Mouse (Mus musculus) MEL (cell line): ENCODE results near the gene Nkain2.
A peak's percentile ranks its signal among the peaks of the same experiment; 100 is the strongest.

Experiments used
- CTCF ChIP-seq, 3 experiments: IDR thresholded peaks in 2 of 3; conservative IDR thresholded peaks in 1 of 3; 2 replicates each; pipeline ENCODE4 v1.5.1; 2011 to 2012; ENCODE audit warnings: low read length in 3 of 3, low read depth in 2 of 3, mild to moderate bottlenecking in 2 of 3, improper control_type of control experiment in 1 of 3, inconsistent platforms in 1 of 3, mixed read lengths in 1 of 3, moderate library complexity in 1 of 3; ENCODE audit not compliant: control insufficient read depth in 1 of 3, insufficient read depth in 1 of 3, poor library complexity in 1 of 3, severe bottlenecking in 1 of 3
- MYC ChIP-seq: IDR thresholded peaks from 2 replicates; pipeline ENCODE4 v1.6.1; 2011; ENCODE audit warnings: low read depth, mild to moderate bottlenecking, low read length, improper control_type of control experiment, moderate library complexity
- POLR2A ChIP-seq, 2 experiments: IDR thresholded peaks; 2 replicates each; pipeline ENCODE4 v1.6.1; 2011 to 2012; ENCODE audit warnings: low read length in 2 of 2, mild to moderate bottlenecking in 2 of 2, control low read depth in 1 of 2, improper control_type of control experiment in 1 of 2, low read depth in 1 of 2, moderate library complexity in 1 of 2; ENCODE audit not compliant: control insufficient read depth in 1 of 2, insufficient read depth in 1 of 2, poor library complexity in 1 of 2
- RAD21 ChIP-seq: IDR thresholded peaks from 2 replicates; pipeline ENCODE4 v1.6.1; 2011; ENCODE audit warnings: mild to moderate bottlenecking, low read depth, low read length, improper control_type of control experiment
- TBP ChIP-seq: IDR thresholded peaks from 2 replicates; pipeline ENCODE4 v1.8.0; 2011; ENCODE audit warnings: low read depth, low read length, improper control_type of control experiment
- TCF12 ChIP-seq: IDR thresholded peaks from 2 replicates; pipeline ENCODE4 v1.6.1; 2014; ENCODE audit warnings: low read depth, mild to moderate bottlenecking, inconsistent platforms, low read length, improper control_type of control experiment, moderate library complexity
- USF2 ChIP-seq, 2 experiments: IDR thresholded peaks; 2 replicates each; pipeline ENCODE4 v1.6.1; 2011 to 2012; ENCODE audit warnings: improper control_type of control experiment in 2 of 2, low read length in 2 of 2, borderline replicate concordance in 1 of 2, inconsistent platforms in 1 of 2, low read depth in 1 of 2, mild to moderate bottlenecking in 1 of 2; ENCODE audit not compliant: insufficient read depth in 1 of 2
- ZC3H11A ChIP-seq: IDR thresholded peaks from 2 replicates; pipeline ENCODE4 v1.6.1; 2012; ENCODE audit warnings: low read depth, mild to moderate bottlenecking, inconsistent platforms, low read length, improper control_type of control experiment
- ZKSCAN1 ChIP-seq: IDR thresholded peaks from 2 replicates; pipeline ENCODE4 v1.6.1; 2012; ENCODE audit warnings: low read depth, mild to moderate bottlenecking, inconsistent platforms, low read length, improper control_type of control experiment, moderate library complexity
- ZNF384 ChIP-seq: IDR thresholded peaks from 2 replicates; pipeline ENCODE4 v1.6.1; 2012; ENCODE audit warnings: low read depth, mild to moderate bottlenecking, inconsistent platforms, low read length, improper control_type of control experiment

DNA sequence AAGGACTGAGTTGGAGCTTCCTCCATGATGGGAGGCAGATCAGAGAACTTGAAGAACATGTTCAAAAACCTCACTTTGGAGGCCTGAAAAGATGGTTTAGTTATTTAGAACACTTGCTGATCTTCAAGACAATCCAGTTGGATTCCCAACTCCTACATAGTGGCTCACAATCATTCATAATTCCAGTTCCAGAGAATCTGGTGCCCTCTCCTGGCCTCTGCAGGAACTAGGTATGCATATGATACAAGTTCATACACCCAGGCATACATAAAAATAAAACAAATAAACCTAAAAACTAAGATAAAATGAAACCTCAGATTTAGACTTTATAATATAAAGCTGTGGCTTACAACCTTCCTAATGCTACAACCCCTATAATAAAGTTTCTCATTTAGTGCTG, 4.8 kb upstream of the Nkain2 start:
- no peak for TF ChIP-seq POLR2A (IDR thresholded peaks at IDR 0.05; ENCODE audit: control insufficient read depth in 1 of 2, insufficient read depth in 1 of 2, low read depth in 1 of 2, low read length in 2 of 2, poor library complexity in 1 of 2)
- peak in 1 of 3 experiments; percentile 9; a peak in 1 of 6 replicates for TF ChIP-seq CTCF (IDR thresholded peaks at IDR 0.05 in 2 of 3, conservative IDR thresholded peaks at IDR 0.05 in 1 of 3; ENCODE audit: control insufficient read depth in 1 of 3, insufficient read depth in 1 of 3, low read depth in 2 of 3, low read length in 3 of 3, poor library complexity in 1 of 3, severe bottlenecking in 1 of 3)
- no peak for TF ChIP-seq MYC
- TF ChIP-seq ZNF384, result no peak
- TF ChIP-seq ZC3H11A, result no peak
- TF ChIP-seq USF2 (IDR thresholded peaks at IDR 0.05; ENCODE audit: borderline replicate concordance in 1 of 2, insufficient read depth in 1 of 2, low read depth in 1 of 2, low read length in 2 of 2), result no peak
- peak; percentile 10 for TF ChIP-seq RAD21
- TF ChIP-seq TBP, result no peak
- TF ChIP-seq ZKSCAN1, result no peak
- TF ChIP-seq TCF12, result no peak
